Mouse (Mus musculus) testis, adult 2 months (tissue): ENCODE results near the gene 1110065P20Rik.

Source experiments
- CTCF ChIP-seq: fragments of 200-500 bp; IDR thresholded peaks from 2 replicates; pipeline ENCODE4 v1.5.1; 2012; ENCODE audit warnings: low read depth, mild to moderate bottlenecking, inconsistent platforms, low read length, moderate library complexity; ENCODE audit not compliant: control insufficient read depth, insufficient read depth, insufficient replicate concordance
- POLR2A ChIP-seq: fragments of 200-500 bp; IDR thresholded peaks from 2 replicates; pipeline ENCODE4 v1.6.1; 2012; ENCODE audit warnings: low read depth, mild to moderate bottlenecking, inconsistent platforms, low read length, moderate library complexity; ENCODE audit not compliant: control insufficient read depth

DNA sequence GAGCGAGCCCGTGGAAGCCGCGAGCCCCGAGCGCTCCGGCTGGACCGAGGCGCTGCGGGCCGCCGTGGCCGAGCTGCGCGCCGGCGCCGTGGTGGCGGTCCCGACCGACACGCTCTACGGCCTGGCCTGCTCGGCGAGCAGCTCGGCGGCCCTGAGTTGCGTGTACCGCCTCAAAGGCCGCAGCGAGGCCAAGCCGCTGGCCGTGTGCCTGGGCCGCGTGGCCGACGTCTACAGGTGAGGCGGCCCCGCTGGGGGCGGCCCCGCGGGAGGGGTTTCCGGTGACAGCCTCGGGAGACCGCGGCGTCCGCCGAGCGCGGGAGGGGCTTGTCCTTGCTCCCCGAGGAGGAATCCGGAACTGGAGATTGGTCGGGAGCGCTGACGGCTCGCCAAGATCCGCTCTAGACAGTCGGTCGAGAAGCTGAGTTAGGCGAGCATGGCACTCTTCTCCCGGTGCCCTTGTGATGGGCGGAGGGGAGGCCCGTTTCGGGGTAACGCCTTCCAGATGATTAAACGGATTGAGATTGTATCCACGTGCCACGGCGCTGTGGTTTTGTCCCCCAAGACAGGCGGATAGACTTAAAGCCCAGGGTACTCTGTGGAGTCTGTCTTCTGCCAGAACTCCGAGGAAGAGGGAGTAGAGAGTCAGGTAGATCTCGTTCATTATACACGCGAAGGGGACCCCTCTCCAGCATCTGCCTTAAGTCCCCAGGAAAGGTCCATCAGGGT lies at the start of gene 1110065P20Rik:
- no peak; the same call in 1 of the 2 replicates for TF ChIP-seq CTCF
- peak; percentile 55 for TF ChIP-seq POLR2A
